Mouse (Mus musculus): ENCODE measurements around the gene Psmg4. TPM values are rescaled to one million over a fixed set of nuclear protein-coding genes. Genes with fewer than 3 reads are reported as not detected.
A peak's percentile ranks its signal among the peaks of the same experiment; 100 is the strongest.

The Psmg4 gene
- total and polyA plus RNA-seq, 2 experiments, result 44.0 to 60.9 TPM

GRCm38 (mm10) chr13:34134276-34134675 is 28.5 kb upstream of the Psmg4 start:
- DNase-seq (ENCODE audit: extremely low read depth, low read depth, low spot score), result no peak
- peaks cover 15% of the 10 kb centered on the region; the same call in 1 of the 2 replicates for H3K27me3 ChIP-seq (ENCODE audit: control insufficient read depth, insufficient read depth, low read length)

GRCm38 (mm10) chr13:34136605-34137004 is 26.2 kb upstream of the Psmg4 start:
- H3K9ac ChIP-seq (ENCODE audit: low read depth, low read length), result no peak overlapping the region
- 85% methylated on average over 7 of the region's 7 CpGs for WGBS
- H3K27me3 ChIP-seq (ENCODE audit: control insufficient read depth, insufficient read depth, low read length), result peaks cover 13% of the 10 kb centered on the region; the same call in 1 of the 2 replicates
- no peaks in the 10 kb centered on the region for H3K36me3 ChIP-seq (ENCODE audit: control insufficient read depth, insufficient read depth, low read length)
- no peak for DNase-seq (ENCODE audit: extremely low read depth, low read depth, low spot score)
- H3K4me3 ChIP-seq (ENCODE audit: insufficient read depth, low read depth, low read length), result no peak overlapping the region
- H3K27ac ChIP-seq (replicated peaks; ENCODE audit: insufficient read depth, low read depth, low read length), result no peak overlapping the region
- no peaks in the 10 kb centered on the region for H3K4me1 ChIP-seq (ENCODE audit: control insufficient read depth, insufficient read depth, low read length)
- TF ChIP-seq POLR2A (IDR thresholded peaks at IDR 0.05; ENCODE audit: extremely low read depth, insufficient read depth, low read length) (no peak), CTCF (IDR thresholded peaks at IDR 0.05; ENCODE audit: low read depth, low read length) (no peak)
- no peaks in the 10 kb centered on the region for H3K79me2 ChIP-seq (ENCODE audit: control insufficient read depth, insufficient read depth, low read length)

More at GRCm38 (mm10) chr13:34134276-34134675, 28.5 kb upstream of the Psmg4 start:
- TF ChIP-seq POLR2A (IDR thresholded peaks at IDR 0.05; ENCODE audit: extremely low read depth, insufficient read depth, low read length), result no peak
- TF ChIP-seq CTCF (IDR thresholded peaks at IDR 0.05; ENCODE audit: low read depth, low read length), result no peak
- Histone ChIP-seq H3K9ac (ENCODE audit: low read depth, low read length) (no peak overlapping the region), H3K36me3 (ENCODE audit: control insufficient read depth, insufficient read depth, low read length) (no peaks in the 10 kb centered on the region), H3K4me1 (ENCODE audit: control insufficient read depth, insufficient read depth, low read length) (peaks cover 8% of the 10 kb centered on the region; the same call in 1 of the 2 replicates), H3K79me2 (ENCODE audit: control insufficient read depth, insufficient read depth, low read length) (no peaks in the 10 kb centered on the region), H3K27ac (replicated peaks; ENCODE audit: insufficient read depth, low read depth, low read length) (no peak overlapping the region), H3K4me3 (ENCODE audit: insufficient read depth, low read depth, low read length) (no peak overlapping the region)
- 88% methylated on average over 7 of the region's 7 CpGs for WGBS

- no peaks in the 10 kb centered on the region for H3K36me3 ChIP-seq (ENCODE audit: control insufficient read depth, insufficient read depth, low read length)
- H3K4me3 ChIP-seq (ENCODE audit: insufficient read depth, low read depth, low read length), result no peak overlapping the region
- no peak for DNase-seq (ENCODE audit: extremely low read depth, low read depth, low spot score)
- 73% methylated on average over 5 of the region's 5 CpGs for WGBS
- no peak overlapping the region for H3K27ac ChIP-seq (replicated peaks; ENCODE audit: insufficient read depth, low read depth, low read length)
- no peaks in the 10 kb centered on the region for H3K79me2 ChIP-seq (ENCODE audit: control insufficient read depth, insufficient read depth, low read length)
- H3K27me3 ChIP-seq (ENCODE audit: control insufficient read depth, insufficient read depth, low read length), result no peaks in the 10 kb centered on the region
- TF ChIP-seq CTCF (IDR thresholded peaks at IDR 0.05; ENCODE audit: low read depth, low read length), result no peak
- no peak for TF ChIP-seq POLR2A (IDR thresholded peaks at IDR 0.05; ENCODE audit: extremely low read depth, insufficient read depth, low read length)
- H3K4me1 ChIP-seq (ENCODE audit: control insufficient read depth, insufficient read depth, low read length), result no peaks in the 10 kb centered on the region
- H3K9ac ChIP-seq (ENCODE audit: low read depth, low read length), result no peak overlapping the region
These were observed 19.4 kb upstream of the Psmg4 start for GRCm38 (mm10) chr13:34143389-34143788.

GRCm38 (mm10) chr13:34146916-34147315 is 15.8 kb upstream of the Psmg4 start:
- TF ChIP-seq POLR2A (IDR thresholded peaks at IDR 0.05; ENCODE audit: extremely low read depth, insufficient read depth, low read length), result no peak
- no peak for TF ChIP-seq CTCF (IDR thresholded peaks at IDR 0.05; ENCODE audit: low read depth, low read length)
- no peak overlapping the region for H3K27ac ChIP-seq (replicated peaks; ENCODE audit: insufficient read depth, low read depth, low read length)
- no peaks in the 10 kb centered on the region; the same call in 1 of the 2 replicates for H3K4me1 ChIP-seq (ENCODE audit: control insufficient read depth, insufficient read depth, low read length)
- DNase-seq (ENCODE audit: extremely low read depth, low read depth, low spot score), result no peak
- no peak overlapping the region for H3K4me3 ChIP-seq (ENCODE audit: insufficient read depth, low read depth, low read length)
- H3K79me2 ChIP-seq (ENCODE audit: control insufficient read depth, insufficient read depth, low read length), result no peaks in the 10 kb centered on the region
- no peaks in the 10 kb centered on the region for H3K27me3 ChIP-seq (ENCODE audit: control insufficient read depth, insufficient read depth, low read length)
- 48% methylated on average over 3 of the region's 3 CpGs for WGBS
- H3K36me3 ChIP-seq (ENCODE audit: control insufficient read depth, insufficient read depth, low read length), result no peaks in the 10 kb centered on the region
- no peak overlapping the region for H3K9ac ChIP-seq (ENCODE audit: low read depth, low read length)

GRCm38 (mm10) chr13:34148181-34148580 is 14.6 kb upstream of the Psmg4 start:
- WGBS, result 86% methylated on average over 3 of the region's 3 CpGs
- no peaks in the 10 kb centered on the region for H3K36me3 ChIP-seq (ENCODE audit: control insufficient read depth, insufficient read depth, low read length)
- DNase-seq (ENCODE audit: extremely low read depth, low read depth, low spot score), result no peak
- no peaks in the 10 kb centered on the region for H3K27me3 ChIP-seq (ENCODE audit: control insufficient read depth, insufficient read depth, low read length)
- H3K79me2 ChIP-seq (ENCODE audit: control insufficient read depth, insufficient read depth, low read length), result no peaks in the 10 kb centered on the region
- H3K4me1 ChIP-seq (ENCODE audit: control insufficient read depth, insufficient read depth, low read length), result no peaks in the 10 kb centered on the region; the same call in 1 of the 2 replicates
- no peak overlapping the region for H3K9ac ChIP-seq (ENCODE audit: low read depth, low read length)
- no peak overlapping the region for H3K4me3 ChIP-seq (ENCODE audit: insufficient read depth, low read depth, low read length)
- TF ChIP-seq POLR2A (IDR thresholded peaks at IDR 0.05; ENCODE audit: extremely low read depth, insufficient read depth, low read length) (no peak), CTCF (IDR thresholded peaks at IDR 0.05; ENCODE audit: low read depth, low read length) (no peak)
- no peak overlapping the region for H3K27ac ChIP-seq (replicated peaks; ENCODE audit: insufficient read depth, low read depth, low read length)

- 2% methylated on average over 23 of the region's 23 CpGs for WGBS
- H3K9ac ChIP-seq (ENCODE audit: low read depth, low read length), result no peak overlapping the region
- no peaks in the 10 kb centered on the region for H3K27me3 ChIP-seq (ENCODE audit: control insufficient read depth, insufficient read depth, low read length)
- H3K4me1 ChIP-seq (ENCODE audit: control insufficient read depth, insufficient read depth, low read length), result no peaks in the 10 kb centered on the region; the same call in 1 of the 2 replicates
- H3K36me3 ChIP-seq (ENCODE audit: control insufficient read depth, insufficient read depth, low read length), result no peaks in the 10 kb centered on the region
- peak; percentile 20 for DNase-seq (ENCODE audit: extremely low read depth, low read depth, low spot score)
- no peaks in the 10 kb centered on the region for H3K79me2 ChIP-seq (ENCODE audit: control insufficient read depth, insufficient read depth, low read length)
- H3K4me3 ChIP-seq (ENCODE audit: insufficient read depth, low read depth, low read length), result peak overlapping the region; percentile 13; the same call in 1 of the 2 replicates
- H3K27ac ChIP-seq (replicated peaks; ENCODE audit: insufficient read depth, low read depth, low read length), result no peak overlapping the region
- TF ChIP-seq POLR2A (IDR thresholded peaks at IDR 0.05; ENCODE audit: extremely low read depth, insufficient read depth, low read length) (no peak), CTCF (IDR thresholded peaks at IDR 0.05; ENCODE audit: low read depth, low read length) (no peak)
These were observed 13.9 kb upstream of the Psmg4 start for GRCm38 (mm10) chr13:34148767-34149392.
